Mouse (Mus musculus) cerebellum, postnatal 4 days (tissue): ENCODE data around the gene Vwa8.
A peak's percentile ranks its signal among the peaks of the same experiment; 100 is the strongest.

Source experiments
- DNase-seq, 2 experiments: peaks; one replicate each; pipeline ENCODE4 v3.0.0; 2022; ENCODE audit warnings: low spot score in 2 of 2, mixed read lengths in 1 of 2

The Vwa8 gene

DNA sequence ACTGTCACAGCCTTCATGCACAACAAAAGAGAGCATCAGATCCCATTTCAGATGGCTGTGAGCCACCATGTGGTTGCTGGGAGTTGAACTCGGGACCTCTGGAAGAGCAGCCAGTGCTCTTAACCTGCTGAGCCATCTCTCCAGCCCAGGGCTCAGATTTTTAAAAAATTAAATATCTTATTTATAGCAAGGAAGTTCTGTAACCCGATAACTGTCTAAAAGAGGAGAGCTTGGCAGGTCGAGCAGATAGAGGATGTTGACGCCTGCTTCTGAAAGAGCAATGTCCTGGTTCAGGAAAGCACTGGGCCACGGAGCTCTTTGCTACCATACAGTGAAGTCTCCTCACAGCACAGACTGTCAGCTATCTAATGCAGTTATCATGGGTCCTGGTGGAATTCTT, 237.2 kb downstream of the Vwa8 start:
- DNase-seq, result no peak

DNA sequence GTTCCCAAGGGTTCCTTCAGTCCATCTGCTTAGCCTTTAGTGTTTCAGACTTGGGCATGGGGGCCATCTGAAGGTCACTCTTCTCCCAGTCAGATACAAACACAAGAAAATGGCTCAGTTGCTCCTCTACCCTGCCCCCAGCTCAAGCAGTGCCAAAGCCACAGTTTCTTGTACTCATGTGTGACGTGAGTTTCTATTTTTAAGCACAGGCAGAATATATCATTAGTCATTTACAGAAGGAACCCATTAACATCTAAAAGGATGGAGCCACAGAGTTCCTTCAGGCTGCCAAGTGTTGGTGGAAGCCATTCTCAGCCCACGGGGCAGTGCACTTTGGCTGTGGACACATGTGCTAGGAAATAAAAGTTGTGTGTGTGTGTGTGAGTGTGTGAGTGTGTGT, 240.6 kb downstream of the Vwa8 start:
- DNase-seq, result no peak

DNA sequence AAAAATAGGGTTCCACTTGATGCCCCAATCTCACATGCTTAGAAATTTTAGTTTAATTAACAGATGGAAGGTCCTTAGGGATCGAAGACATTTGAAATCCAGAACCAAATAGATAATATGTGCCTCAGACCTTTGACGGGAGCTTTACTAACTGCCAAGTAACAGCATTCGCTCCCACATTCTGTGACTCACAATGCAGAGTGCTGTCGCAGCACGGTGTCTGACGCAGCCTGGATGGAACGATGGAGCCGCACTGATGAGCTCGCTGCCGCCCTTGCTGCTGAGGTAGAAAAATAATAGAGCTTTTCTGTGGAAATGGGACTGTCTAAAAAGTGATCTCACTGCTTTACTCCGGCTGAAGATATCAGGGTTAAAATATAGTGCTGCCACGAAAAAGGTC, 248.3 kb downstream of the Vwa8 start:
- no peak for DNase-seq

DNA sequence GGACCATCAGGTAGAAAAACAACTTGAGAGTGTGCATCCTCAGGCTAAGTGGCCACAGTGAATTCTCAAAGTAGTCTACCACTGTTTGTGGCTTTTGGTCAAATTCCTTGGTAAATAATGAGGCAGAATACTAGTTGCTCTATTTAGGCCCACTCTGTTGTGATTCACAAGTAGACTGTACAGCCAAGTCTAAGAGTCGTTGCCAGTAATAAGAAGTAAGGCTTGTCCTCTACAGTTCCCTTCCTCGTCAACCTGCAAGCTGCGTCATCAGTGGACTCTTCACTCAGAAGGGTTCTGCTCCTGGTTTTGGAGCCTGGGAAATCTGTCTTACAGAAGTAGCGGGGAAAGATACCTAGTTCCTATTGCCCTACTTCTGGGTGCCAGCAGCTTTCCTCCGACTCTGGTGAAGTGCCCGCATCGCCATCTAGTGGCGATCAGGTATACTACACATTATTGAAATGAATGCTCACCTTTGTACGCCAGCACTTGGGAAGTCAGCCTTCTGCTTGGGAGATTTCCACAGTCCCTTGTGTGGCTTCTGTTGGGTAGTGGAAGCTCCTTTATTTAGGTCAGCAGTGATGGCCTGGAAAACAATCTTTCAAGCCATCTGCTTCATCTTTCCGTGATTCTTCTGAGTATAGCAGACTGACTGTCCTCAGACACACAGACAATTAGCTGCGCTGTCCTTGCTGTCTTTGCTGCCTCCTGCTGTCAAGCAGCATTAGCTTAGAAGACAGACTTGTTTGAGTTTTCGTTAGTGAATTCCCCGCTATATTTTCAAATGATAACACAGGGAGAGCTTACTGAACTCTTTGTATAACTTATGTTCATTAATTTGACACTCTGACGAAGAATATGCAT, 258.0 kb downstream of the Vwa8 start:
- DNase-seq, result peak; percentile 58 to 78

DNA sequence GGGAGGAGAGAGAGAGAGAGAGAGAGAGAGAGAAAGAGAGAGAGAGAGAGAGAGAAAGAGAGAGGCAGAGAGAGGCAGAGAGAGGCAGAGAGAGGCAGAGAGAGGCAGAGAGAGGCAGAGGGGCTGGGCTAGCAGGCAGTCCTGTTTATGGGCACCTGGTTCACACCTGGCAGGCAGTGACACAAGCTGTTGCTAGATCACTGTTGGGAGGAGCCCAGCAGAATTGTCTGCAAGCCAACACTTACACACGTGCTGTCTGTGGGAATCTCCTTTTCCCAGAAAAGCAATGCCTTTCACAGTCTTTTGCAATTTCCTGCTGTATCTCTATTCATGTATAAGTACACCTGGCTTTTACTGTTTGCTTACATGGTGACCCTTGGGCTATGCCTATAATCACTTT, 260.5 kb downstream of the Vwa8 start:
- no peak for DNase-seq

DNA sequence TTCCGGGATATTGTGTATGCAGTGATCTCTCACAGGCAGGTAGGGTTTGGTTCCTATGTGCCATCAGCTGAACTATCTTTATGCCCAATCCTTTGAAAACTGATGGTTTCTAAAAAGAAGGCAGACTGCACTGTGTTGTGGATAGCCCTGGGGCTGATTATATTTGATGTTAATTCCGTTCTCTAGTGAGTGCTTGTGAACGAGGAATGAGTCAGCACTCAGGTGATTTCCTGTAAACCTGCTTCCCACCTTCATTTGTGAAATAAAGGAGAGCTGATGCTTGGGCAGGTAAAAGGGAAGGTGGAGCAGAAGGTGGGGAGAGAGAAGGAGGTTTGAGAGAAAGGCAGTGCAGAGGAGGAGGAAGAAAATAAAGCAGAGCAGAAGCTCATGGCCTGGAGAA, 261.2 kb downstream of the Vwa8 start:
- no peak for DNase-seq

DNA sequence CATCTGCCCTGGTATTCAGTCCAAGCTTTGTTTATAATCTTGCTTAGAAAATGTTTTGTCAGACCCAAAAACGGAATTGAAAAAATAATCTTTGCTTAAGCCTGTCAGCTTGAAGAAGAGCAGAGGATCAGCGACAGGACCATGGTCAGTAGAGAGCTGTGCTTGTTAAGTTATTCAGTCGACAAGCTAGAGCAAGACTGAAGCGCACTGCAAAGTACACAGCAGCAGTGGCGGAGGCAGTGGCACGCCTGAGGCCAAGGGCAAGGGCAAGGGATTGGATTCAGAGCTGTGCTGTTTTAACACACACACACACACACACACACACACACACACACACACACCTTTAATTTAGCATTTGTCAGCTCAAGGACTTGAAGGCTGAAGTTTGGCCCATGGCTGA, 263.2 kb downstream of the Vwa8 start:
- no peak for DNase-seq

DNA sequence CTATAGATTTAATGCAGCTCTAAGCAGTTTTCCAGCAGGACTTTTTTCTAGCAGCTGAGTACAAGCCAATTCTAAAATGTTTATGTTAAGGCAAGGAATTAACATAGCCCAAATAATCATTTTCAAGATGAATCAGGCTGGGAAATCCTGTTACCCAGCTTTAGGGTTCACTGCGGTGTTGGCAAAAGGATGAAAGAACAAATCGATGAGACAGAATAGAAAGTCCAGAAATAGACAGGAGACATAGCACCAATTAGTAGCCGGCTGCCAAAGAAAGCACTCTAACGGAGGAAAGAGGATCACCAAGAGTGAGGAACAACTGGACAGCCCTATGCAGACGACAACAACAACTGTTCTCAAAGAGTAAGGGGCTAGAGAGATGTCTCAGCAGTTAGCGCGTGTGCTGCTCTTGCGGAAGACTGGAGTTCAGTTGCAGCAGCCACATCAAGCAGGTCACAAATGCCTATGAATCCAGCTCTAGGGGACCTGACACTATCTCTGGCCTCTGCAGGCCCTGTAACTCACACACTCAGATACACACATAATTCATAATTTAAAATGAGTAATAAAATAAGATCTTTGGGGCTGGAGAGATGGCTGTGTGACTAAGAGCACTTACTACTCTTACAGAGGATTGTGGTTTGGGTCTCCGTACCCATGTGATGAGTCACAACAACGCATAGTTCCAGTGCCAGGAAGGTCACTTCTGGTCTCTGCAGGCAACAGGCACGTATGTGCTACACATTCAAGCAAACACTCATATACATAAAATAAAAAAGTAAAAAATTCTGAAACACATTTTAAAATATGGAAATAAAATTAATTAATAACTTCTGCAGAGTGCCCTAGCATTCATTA, 265.9 kb downstream of the Vwa8 start:
- DNase-seq, result no peak

DNA sequence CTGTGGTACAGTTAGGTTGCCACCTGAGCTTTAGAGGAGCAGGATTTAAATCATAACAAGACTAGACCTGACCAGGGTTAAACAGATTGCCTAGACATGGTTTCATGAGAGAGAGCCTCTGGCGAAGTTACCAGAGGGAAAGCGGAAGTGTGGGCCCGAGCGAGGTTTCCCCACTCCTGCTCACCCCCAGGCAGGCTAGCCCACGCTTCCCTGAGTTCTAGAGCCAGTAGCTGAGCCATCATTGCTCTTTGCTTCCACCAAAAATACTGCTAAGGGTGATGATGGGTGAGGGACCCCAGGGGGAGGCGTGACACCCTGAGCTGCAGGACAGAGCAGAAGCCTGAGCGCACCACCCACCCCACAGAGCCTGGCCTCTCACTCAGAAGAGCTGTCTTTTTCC, 269.6 kb downstream of the Vwa8 start:
- no peak for DNase-seq

DNA sequence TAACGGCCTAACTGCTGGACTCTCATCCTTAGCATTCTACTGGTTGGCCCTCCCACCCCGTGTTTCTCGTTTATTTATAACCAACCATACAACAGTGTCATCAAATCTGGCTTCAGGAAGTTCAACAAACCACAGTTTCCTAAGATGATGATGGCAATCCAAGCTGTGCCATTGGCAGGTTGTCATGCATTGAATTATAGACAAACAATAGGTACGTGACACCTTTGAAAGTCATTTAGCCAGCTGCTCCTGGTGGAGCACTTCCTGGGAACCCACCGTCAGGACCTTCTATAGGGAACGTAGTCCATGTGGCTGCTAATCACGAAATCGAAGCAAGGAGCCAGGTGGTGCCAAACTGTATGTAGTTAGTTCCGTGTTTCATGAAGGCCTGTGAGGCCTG, 270.5 kb downstream of the Vwa8 start:
- no peak for DNase-seq

DNA sequence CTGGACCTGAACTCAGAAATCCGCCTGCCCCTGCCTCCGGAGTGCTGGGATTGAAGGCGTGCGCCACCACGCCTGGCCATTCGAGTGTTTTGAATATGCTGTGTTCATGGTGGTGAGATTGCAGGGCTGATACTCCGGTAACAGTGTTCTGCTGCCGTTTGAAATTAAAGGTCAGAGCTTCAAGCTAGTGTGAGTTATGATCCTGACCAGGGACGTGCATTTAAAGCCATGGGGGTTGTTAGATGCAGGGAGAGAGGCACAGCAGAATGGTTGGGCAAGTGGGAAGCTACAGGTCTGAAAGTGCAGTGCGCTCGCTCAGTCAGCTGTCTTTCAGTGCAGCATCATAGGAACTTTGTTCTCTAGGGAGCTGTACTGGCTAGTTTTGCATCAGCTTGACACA, 271.8 kb downstream of the Vwa8 start:
- no peak for DNase-seq

DNA sequence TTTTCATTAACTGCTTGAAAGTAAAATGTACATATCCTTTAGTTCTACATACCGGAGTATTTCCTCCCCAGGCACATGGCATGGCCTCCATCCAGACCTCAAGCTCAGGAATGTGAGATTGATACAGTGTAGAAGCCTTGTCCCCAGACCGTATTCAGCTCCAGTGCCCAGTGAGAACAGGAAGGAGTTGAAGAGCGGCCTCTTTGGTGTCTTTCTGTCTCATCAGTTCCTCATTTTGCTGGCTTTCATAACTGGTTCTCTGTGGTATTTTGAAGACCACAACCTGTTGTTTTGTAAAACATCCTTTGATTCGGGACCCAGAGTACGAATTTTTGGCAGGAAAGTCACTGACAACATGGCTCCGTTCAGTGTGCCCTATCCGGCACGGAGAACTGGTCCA, 274.6 kb downstream of the Vwa8 start:
- no peak for DNase-seq

DNA sequence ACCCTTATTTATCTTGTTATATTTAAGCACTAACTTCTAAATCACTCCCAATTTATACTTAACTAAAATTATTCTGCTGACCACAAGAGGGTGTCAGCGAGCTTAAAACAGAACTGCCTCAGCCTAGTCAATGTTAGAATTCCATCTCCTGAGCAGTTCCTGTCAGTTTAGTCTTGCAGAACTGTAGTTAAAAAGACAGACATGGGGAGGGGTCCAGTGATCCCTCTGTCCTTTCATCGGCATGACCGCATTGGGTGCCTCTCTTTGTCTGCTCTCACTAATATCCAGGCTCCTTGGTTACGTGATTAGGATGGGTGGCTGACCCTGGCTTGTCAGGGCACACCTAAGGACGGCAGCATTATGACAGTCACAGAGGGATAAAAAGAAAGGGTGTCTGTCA, 275.8 kb downstream of the Vwa8 start:
- peak in 1 of 2 experiments; percentile 44 for DNase-seq

DNA sequence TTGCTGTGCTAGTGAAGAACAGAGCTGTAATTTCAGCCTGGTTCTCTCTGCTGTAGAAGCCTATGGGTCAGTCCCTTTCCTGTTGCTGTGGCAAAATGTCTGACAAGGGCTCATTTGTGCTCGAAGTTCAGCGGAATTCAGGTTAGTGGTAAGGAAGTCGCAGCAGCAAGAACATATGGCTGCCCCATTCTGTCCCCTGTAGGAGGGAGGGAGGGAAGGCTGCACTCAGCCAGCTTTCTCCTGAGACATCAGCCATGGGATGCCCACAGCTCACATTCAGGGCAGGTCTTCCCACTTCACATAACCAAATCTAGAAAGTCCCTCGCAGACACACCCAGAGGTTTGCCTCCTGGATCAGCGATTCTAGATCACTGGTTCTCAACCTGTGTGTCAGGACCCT, 277.3 kb downstream of the Vwa8 start:
- DNase-seq, result no peak

DNA sequence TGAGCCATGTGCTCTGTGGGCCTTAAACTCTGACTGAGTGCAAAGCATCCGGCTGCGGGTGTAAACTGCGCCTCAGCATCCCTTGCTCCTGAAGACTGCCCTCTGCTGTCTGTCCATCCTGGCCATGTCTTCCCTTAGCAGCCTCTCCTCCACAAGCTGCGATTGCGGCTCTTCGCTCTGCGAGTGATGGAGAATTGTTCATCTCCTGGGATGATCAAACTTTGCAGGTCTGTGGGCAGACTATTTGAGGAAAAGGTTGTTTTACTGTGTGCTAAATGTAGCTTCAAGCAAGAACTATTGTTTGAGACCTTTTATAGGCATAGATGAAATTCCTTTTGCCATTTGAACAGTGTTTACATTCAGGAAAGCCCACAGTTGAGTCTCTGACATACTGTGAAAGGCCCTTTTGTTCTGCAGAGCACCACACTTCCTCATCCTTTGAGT, 286.1 kb downstream of the Vwa8 start:
- DNase-seq, result peak in 1 of 2 experiments; percentile 17

DNA sequence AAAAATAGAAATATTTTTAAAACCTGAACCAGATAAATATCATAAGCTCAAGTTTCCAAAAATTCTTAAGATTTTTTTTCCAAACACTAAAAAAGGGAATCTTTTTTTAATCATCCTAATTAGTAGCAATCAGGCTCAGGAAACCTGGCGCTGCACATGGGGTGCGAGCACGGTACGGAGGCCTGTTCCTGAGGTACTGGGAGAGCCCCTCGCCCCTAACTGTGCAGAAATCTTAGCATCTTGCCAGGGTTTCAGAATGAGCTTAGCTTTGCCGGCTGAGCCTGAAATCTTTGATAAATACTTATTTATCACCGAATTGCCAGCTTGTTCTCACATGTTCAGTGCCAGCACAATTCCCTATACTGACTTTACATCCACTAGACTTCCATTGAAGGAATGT, 286.6 kb downstream of the Vwa8 start:
- DNase-seq, result no peak

DNA sequence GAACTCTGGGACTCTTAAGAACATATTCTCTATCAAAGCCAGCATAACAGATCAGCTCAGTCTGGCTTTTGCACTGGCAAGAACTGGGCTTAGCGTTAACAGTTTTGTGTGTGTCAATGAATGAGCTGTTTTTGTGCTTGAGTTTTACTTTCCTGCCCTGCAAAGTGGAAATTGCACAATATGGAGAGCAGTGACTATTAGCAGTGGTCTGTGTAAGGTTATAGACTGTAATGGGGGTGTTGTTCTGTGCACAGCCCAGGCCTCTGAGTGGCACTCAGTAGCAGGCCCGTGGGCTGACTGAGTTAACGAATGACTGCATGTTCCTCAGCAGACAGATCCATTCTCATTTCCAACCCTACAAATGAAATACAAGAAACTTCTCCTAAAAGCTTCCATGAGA, 287.7 kb downstream of the Vwa8 start:
- DNase-seq, result no peak

DNA sequence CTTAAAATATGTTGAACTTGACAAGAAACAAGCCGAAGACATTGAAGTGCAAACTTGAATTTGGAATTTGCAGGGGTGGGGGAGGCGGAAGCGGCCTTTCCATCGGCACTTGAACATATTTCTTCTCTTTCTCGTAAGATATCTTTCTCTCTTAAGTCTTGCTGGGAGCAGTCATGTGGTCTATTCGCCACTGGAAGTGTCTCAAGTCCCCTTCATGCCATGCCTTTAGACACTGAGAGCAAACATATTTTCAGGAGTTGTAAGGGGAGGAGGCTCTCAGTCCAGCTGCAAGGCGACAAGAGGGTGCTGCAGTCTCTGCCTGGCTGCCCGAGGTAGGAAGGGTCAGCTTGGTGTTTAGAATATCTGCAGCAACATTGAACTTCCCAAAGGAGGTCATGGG, 288.2 kb downstream of the Vwa8 start:
- DNase-seq, result no peak

DNA sequence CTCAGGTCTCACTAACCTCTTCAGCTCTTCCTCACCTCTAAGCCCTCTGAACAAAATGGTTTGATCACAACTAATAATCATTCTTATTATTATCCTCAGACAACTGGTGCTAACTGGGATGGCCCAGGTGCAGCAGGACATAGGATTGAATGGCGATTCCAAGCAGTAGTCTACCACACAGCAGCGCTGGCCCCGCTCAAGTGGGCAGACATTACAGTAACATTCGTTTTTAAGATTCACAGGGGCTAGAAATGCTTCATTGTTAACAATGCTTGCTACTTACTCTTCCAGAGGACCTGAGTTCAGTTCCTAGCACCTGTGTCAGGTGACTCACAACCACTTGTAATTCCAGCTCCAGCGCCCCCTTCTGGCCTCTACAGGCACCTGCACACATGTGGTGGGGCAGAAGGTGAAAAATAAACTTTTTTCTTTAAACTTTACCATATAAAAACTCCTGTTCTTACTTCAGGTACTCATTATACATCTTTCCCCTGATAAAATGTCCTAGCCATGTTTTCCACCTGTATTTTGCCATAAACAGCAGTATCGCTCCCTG, 290.3 kb downstream of the Vwa8 start:
- no peak for DNase-seq

DNA sequence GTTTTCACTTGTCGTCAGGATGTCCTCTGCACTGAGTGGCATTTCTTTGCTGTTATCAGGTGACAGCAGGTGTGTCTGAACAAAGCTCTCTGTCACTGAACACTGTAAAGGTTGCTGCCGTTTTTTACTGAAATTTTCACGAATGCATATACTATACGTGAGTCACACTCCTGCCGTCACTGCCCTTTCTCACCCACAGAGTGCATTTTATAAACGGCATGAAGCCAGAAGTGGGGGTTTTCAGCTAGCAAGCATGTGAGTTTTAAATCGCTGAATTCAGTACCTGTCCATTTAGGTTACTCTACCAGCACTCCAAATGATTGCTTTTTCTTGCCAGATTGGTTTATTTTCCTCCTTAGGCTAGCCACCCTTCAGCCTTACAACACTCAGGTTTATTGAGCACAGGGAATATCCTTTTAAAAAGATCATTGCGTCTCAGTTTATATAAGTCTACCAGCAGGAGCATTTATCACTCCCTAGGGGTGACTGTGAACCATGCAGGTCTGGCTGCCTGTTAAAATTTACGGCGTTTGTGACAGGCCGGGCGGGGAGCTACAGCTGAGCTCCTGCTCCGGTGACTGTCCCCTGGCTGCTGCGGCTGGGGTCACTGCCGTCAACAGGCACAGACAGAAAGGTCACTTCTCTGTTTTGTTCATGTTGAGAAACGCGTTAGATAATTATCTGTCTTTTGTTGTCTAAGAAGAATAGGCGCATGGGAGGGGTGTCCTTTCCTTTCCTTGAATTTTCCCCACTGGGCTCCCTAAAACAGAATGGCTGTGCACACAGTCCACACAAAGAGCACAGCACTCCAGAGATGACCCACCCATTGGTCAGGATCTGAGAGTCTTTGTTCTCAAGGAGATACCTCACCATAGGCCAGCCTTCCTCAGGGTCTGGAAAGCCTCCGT, 291.3 kb downstream of the Vwa8 start:
- DNase-seq, result no peak

DNA sequence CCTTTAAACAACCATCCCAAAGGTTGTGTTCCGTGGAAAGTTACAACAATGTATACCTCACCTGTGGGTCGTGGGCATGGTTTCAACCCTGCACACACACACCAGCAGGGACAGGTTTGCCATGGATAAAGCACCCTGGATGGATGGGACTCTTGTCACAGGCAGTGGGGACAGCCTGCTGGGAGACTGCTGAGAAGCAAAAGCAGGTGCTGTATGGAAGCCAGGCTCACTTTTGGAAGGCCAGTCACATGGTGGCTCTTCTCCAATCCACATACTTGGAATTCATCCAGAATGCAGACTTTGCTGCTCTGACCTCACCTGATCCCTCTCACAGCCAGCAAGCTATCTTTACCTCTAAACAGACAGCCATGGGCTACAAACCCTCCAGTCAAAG, 292.0 kb downstream of the Vwa8 start:
- no peak for DNase-seq

DNA sequence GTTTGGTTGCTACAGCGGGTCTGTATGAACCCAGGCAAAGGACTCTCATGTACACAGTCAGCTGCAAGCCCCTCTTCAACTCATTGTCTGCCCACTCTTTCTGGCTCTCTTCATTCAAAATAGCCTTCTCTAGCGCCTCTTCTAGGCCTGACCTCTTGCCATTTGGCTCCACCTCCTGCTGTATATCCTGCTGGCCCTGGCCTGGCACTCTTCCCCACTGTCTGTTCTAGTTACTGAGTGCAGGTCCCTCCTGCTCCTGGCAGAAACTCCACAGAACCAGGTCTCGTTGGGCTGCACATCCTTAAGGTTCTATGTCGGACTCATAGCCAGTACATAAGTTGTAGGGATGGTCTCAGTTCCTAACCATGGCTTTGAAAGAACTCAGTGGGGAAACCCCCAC, 293.5 kb downstream of the Vwa8 start:
- no peak for DNase-seq
